Mouse (Mus musculus) right cerebral cortex, adult 2 months (tissue): Measurements from ENCODE around the gene Lbp.
A peak's percentile ranks its signal among the peaks of the same experiment; 100 is the strongest.

Source experiments
- DNase-seq, 2 experiments: peaks; one replicate each; pipeline ENCODE4 v3.0.0; 2021 to 2022; ENCODE audit warnings: low spot score in 2 of 2

Gene Lbp

GRCm38 (mm10) chr2:158308276-158308675 lies 2.0 kb downstream of the Lbp start:
- peak; percentile 23 to 25 for DNase-seq

GRCm38 (mm10) chr2:158313089-158313488 lies 6.8 kb downstream of the Lbp start:
- no peak for DNase-seq

- DNase-seq, result no peak
These were observed 10.1 kb downstream of the Lbp start for GRCm38 (mm10) chr2:158316371-158316770.

GRCm38 (mm10) chr2:158317026-158317425 lies 10.7 kb downstream of the Lbp start:
- DNase-seq, result peak; percentile 61 to 67

- no peak for DNase-seq
These were observed 15.3 kb downstream of the Lbp start for GRCm38 (mm10) chr2:158321596-158321995.

- DNase-seq, result no peak
These were observed 16.6 kb downstream of the Lbp start for GRCm38 (mm10) chr2:158322845-158323244.

GRCm38 (mm10) chr2:158324531-158325190 lies 18.4 kb downstream of the Lbp start:
- peak; percentile 33 to 34 for DNase-seq

- DNase-seq, result no peak
These were observed 19.3 kb downstream of the Lbp start for GRCm38 (mm10) chr2:158325609-158326008.

- DNase-seq, result no peak
These were observed 28.1 kb downstream of the Lbp start for GRCm38 (mm10) chr2:158334356-158334755.

GRCm38 (mm10) chr2:158337698-158338097 lies 31.4 kb downstream of the Lbp start:
- DNase-seq, result no peak

GRCm38 (mm10) chr2:158339948-158340564 lies 33.8 kb downstream of the Lbp start:
- DNase-seq, result peak; percentile 72

GRCm38 (mm10) chr2:158341324-158341723 lies 35.0 kb downstream of the Lbp start:
- no peak for DNase-seq

GRCm38 (mm10) chr2:158343495-158343894 lies 37.2 kb downstream of the Lbp start:
- DNase-seq, result no peak

GRCm38 (mm10) chr2:158346467-158346866 lies 40.2 kb downstream of the Lbp start:
- DNase-seq, result no peak

GRCm38 (mm10) chr2:158347868-158348267 lies 41.6 kb downstream of the Lbp start:
- peak; percentile 78 to 79 for DNase-seq

- no peak for DNase-seq
These were observed 46.7 kb downstream of the Lbp start for GRCm38 (mm10) chr2:158352801-158353520.

GRCm38 (mm10) chr2:158354348-158355114 lies 48.2 kb downstream of the Lbp start:
- no peak for DNase-seq

- DNase-seq, result no peak
These were observed 48.9 kb downstream of the Lbp start for GRCm38 (mm10) chr2:158355238-158355637.

GRCm38 (mm10) chr2:158356121-158356520 lies 49.8 kb downstream of the Lbp start:
- DNase-seq, result no peak

GRCm38 (mm10) chr2:158359757-158360620 lies 53.7 kb downstream of the Lbp start:
- DNase-seq, result no peak
